Mouse (Mus musculus): Measurements from ENCODE around the gene Wfdc15b.

DNA sequence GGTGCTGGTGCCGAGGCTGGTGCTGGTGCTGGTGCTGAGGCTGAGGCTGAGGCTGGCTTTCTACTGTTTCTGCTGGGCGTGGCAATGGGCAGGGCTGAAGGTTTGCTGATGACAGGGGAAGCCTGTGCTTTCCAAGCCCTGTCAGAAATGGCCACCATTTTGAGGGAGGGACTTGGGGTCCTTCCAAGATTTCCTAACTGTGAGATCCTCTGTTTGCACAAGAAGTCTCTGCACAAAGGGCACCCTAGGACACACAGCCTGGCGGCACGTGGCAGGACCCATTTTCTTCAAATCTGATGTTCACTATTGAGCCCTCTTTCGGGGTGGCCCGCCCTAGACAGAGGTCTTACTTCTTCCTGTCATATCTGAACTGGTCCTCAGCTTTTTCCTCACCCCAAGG, 30.9 kb downstream of the Wfdc15b start, which contains the start of gene Wfdc12:
- TF ChIP-seq CTCF (IDR thresholded peaks at IDR 0.05; ENCODE audit: borderline replicate concordance, insufficient read depth, low read length) (no peak), POLR2A (IDR thresholded peaks at IDR 0.05; ENCODE audit: low read depth, low read length) (no peak)
